Mouse (Mus musculus) testis, adult 2 months (tissue): ENCODE measurements at regions not wholly inside any gene's neighbourhood (a gene's known extent, or its start where the extent isn't known, plus 50 kb on each side); places are given as distances from the start of the nearest gene placed in this dataset.

ENCODE experiments used
- H3K27ac ChIP-seq: fragments of 200-500 bp; 2 replicates; pipeline ENCODE4 v1.5.1; 2012; ENCODE audit warnings: low read depth, low read length; ENCODE audit not compliant: control insufficient read depth, insufficient read depth
- H3K27me3 ChIP-seq: fragments of 200-500 bp; 2 replicates; pipeline ENCODE4 v1.6.1; 2012; ENCODE audit warnings: mild to moderate bottlenecking, low read length, moderate library complexity; ENCODE audit not compliant: control insufficient read depth, insufficient read depth
- H3K36me3 ChIP-seq: fragments of 200-500 bp; 2 replicates; pipeline ENCODE4 v1.6.1; 2012; ENCODE audit warnings: mild to moderate bottlenecking, low read length; ENCODE audit not compliant: control insufficient read depth, insufficient read depth
- H3K4me1 ChIP-seq: fragments of 200-500 bp; 2 replicates; pipeline ENCODE4 v1.6.1; 2012; ENCODE audit warnings: low read length; ENCODE audit not compliant: control insufficient read depth, insufficient read depth
- H3K4me3 ChIP-seq: fragments of 200-500 bp; 2 replicates; pipeline ENCODE4 v1.5.1; 2012; ENCODE audit warnings: low read depth, mild to moderate bottlenecking, low read length, moderate library complexity, mixed read lengths; ENCODE audit not compliant: control insufficient read depth
- CTCF ChIP-seq: fragments of 200-500 bp; IDR thresholded peaks from 2 replicates; pipeline ENCODE4 v1.5.1; 2012; ENCODE audit warnings: low read depth, mild to moderate bottlenecking, inconsistent platforms, low read length, moderate library complexity; ENCODE audit not compliant: control insufficient read depth, insufficient read depth, insufficient replicate concordance
- POLR2A ChIP-seq: fragments of 200-500 bp; IDR thresholded peaks from 2 replicates; pipeline ENCODE4 v1.6.1; 2012; ENCODE audit warnings: low read depth, mild to moderate bottlenecking, inconsistent platforms, low read length, moderate library complexity; ENCODE audit not compliant: control insufficient read depth

GRCm38 (mm10) chr1:61157271-61157670 lies 179.5 kb downstream of the Icos start:
- Histone ChIP-seq H3K27me3 (no peaks in the 10 kb centered on the region), H3K4me1 (no peaks in the 10 kb centered on the region), H3K4me3 (no peak overlapping the region), H3K27ac (no peak overlapping the region), H3K36me3 (no peaks in the 10 kb centered on the region)
- TF ChIP-seq CTCF (no peak), POLR2A (no peak)

DNA sequence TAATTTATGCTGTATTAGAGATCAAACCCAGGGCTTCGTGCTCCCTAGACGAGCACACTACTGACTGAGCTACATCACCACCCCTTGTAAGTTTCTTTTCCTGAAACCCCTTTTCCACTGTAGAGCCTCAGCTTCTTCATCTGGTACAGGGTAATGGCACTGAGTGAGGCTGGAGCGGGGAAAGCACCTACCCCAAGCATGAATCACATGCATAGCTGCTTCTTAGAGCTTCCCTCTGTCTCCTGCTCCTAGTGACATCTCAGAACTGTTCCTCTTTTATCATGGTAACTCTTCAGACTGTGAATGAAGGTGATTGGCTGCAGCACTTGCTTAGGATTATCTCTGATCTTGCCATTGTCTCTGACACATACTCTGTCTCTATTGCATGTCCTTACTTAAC lies 182.8 kb downstream of the Icos start:
- Histone ChIP-seq H3K4me3 (no peak overlapping the region), H3K36me3 (no peaks in the 10 kb centered on the region), H3K27me3 (no peaks in the 10 kb centered on the region), H3K27ac (no peak overlapping the region), H3K4me1 (no peaks in the 10 kb centered on the region)
- TF ChIP-seq POLR2A (no peak), CTCF (no peak)

DNA sequence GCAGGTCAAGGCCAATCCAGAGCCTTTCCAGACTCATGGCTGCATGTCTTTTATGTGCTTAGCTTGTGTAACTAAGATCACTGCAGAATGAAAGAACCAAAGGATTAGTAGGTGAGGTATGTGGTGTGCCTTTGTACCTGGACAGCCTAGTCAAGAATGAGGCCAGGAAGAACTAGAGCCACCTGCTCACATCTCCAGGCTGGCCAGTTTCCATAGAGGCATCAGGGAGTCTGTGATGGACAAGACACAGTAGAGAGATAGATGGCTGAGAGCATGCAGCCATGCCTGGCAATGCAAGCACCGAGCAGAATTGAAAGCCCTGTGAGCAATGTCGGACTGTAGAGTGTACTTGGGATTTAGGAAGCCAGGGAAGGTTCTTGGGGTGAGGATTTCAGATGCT lies 186.5 kb downstream of the Icos start:
- H3K36me3 ChIP-seq: no peaks in the 10 kb centered on the region
- no peaks in the 10 kb centered on the region for H3K27me3 ChIP-seq
- H3K27ac ChIP-seq: no peak overlapping the region
- TF ChIP-seq POLR2A (no peak), CTCF (no peak)
- no peak overlapping the region for H3K4me3 ChIP-seq
- H3K4me1 ChIP-seq: no peaks in the 10 kb centered on the region

- Histone ChIP-seq H3K27ac (no peak overlapping the region), H3K36me3 (no peaks in the 10 kb centered on the region), H3K27me3 (no peaks in the 10 kb centered on the region), H3K4me3 (no peak overlapping the region), H3K4me1 (no peaks in the 10 kb centered on the region)
- TF ChIP-seq POLR2A (no peak), CTCF (no peak)
Measured at GRCm38 (mm10) chr1:61171941-61172340, 194.2 kb downstream of the Icos start.

GRCm38 (mm10) chr1:61172946-61173345 lies 195.2 kb downstream of the Icos start:
- Histone ChIP-seq H3K27ac (no peak overlapping the region), H3K27me3 (no peaks in the 10 kb centered on the region), H3K4me1 (no peaks in the 10 kb centered on the region), H3K36me3 (no peaks in the 10 kb centered on the region), H3K4me3 (no peak overlapping the region)
- TF ChIP-seq CTCF: no peak
- no peak for TF ChIP-seq POLR2A

DNA sequence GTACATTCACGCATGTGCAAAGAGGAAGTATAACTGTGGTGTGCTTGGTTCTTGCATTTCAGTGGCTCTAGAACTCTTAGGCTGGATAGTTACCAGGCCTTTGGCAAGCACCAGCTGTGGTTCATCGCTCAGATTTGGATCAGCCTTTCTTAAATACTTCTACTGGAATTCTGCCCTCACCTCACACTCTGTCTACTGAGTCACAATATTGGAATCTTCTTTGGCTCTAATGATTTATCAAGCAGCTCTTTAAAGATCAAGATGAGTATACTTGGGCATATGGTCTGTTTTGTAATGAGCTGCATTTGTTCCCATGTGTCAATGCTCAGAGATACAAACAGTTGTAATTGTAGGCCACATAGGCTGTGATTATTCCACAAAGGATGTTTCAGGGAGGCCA lies 197.5 kb downstream of the Icos start:
- H3K36me3 ChIP-seq: no peaks in the 10 kb centered on the region
- H3K4me3 ChIP-seq: no peak overlapping the region
- H3K27me3 ChIP-seq: no peaks in the 10 kb centered on the region
- no peaks in the 10 kb centered on the region for H3K4me1 ChIP-seq
- no peak for TF ChIP-seq POLR2A
- TF ChIP-seq CTCF: no peak
- H3K27ac ChIP-seq: no peak overlapping the region

- no peaks in the 10 kb centered on the region for H3K36me3 ChIP-seq
- H3K27me3 ChIP-seq: no peaks in the 10 kb centered on the region
- H3K4me1 ChIP-seq: peaks cover 2% of the 10 kb centered on the region
- no peak overlapping the region for H3K27ac ChIP-seq
- TF ChIP-seq POLR2A: no peak
- TF ChIP-seq CTCF: no peak
- no peak overlapping the region for H3K4me3 ChIP-seq
Measured at GRCm38 (mm10) chr1:61179461-61179860, 201.7 kb downstream of the Icos start.
